12 mouse cellular contexts compared by ENCODE assay signal in genomic region chr15:99847207-99847881, GRCm38 (mm10). TPM values are rescaled to one million over a fixed set of nuclear protein-coding genes. Genes with fewer than 3 reads are reported as not detected.
DNase-seq lines count a peak whose midpoint lies in the region; ATAC-seq and TF ChIP-seq lines count a peak whose summit lies in the region.
"Had no signal": no experiment of that assay in that cellular context is flagged by ENCODE, and none has a peak within 500 bp of the region (broad histone marks: within the 10 kb centered on the region; RNA-seq: fewer than 3 reads in every experiment).

No protein-coding gene starts in this region.

- H3K79me2 ChIP-seq in CH12.LX (replicated peaks; ENCODE audit: control insufficient read depth, extremely low read depth, insufficient read depth, poor library complexity, severe bottlenecking), result no peaks in the 10 kb centered on the region

- TF ChIP-seq CTCF in CH12.LX (conservative IDR thresholded peaks at IDR 0.05 in 1 of 2, IDR thresholded peaks at IDR 0.05 in 1 of 2; ENCODE audit: low read depth in 2 of 2, low read length in 2 of 2), result no peak
- TF ChIP-seq CTCF in layer of hippocampus, adult 2 months (conservative IDR thresholded peaks at IDR 0.05), result no peak

- dilution Hi-C loops in CH12.LX (cut with MboI; ENCODE audit: extremely low pct_ligation_motif_present, extremely low pct_unique_long_range_greater_than_20kb, low sequenced_read_pairs), result no loop called here

- no peak for TF ChIP-seq RAD21 in CH12.LX (IDR thresholded peaks at IDR 0.05; ENCODE audit: low read depth, low read length)

- no peak for DNase-seq in kidney, adult 18-20 months
- DNase-seq in CH12.LX (ENCODE audit: extremely low read depth), result no peak
- no peak for DNase-seq in layer of hippocampus, adult 2 months (ENCODE audit: low spot score in 2 of 2)
- DNase-seq in left cerebral cortex, adult 18-20 months (ENCODE audit: low spot score in 2 of 2), result no peak
- DNase-seq: adrenal gland, postnatal 25 days; cerebellum, postnatal 14 days had no signal

- no peaks in the 10 kb centered on the region for H3K36me3 ChIP-seq in kidney, embryonic 15.5 days
- no peaks in the 10 kb centered on the region for H3K36me3 ChIP-seq in CH12.LX (replicated peaks in 1 of 2; ENCODE audit: control insufficient read depth in 1 of 2, insufficient read depth in 1 of 2, low read length in 1 of 2)
- H3K36me3 ChIP-seq in limb, embryonic 15.5 days, result no peaks in the 10 kb centered on the region
- H3K36me3 ChIP-seq: neural tube, embryonic 12.5 days had no signal

- H3K27ac ChIP-seq in kidney, embryonic 15.5 days, result peak overlapping the region; percentile 74
- no peak overlapping the region for H3K27ac ChIP-seq in CH12.LX (ENCODE audit: insufficient read depth, low read depth)
- peak overlapping the region; percentile 79 for H3K27ac ChIP-seq in limb, embryonic 15.5 days
- no peak overlapping the region for H3K27ac ChIP-seq in layer of hippocampus, adult 2 months
- H3K27ac ChIP-seq: liver, embryonic 14.5 days; neural tube, embryonic 12.5 days had no signal

- no peak for TF ChIP-seq POLR2A in CH12.LX (IDR thresholded peaks at IDR 0.05; ENCODE audit: low read depth, low read length)

- H3K4me3 ChIP-seq in kidney, embryonic 15.5 days (replicated peaks), result no peak overlapping the region
- no peak overlapping the region for H3K4me3 ChIP-seq in CH12.LX (replicated peaks in 1 of 3; ENCODE audit: low read depth in 2 of 3, low read length in 2 of 3, poor library complexity in 1 of 3)
- no peak overlapping the region for H3K4me3 ChIP-seq in limb, embryonic 15.5 days
- H3K4me3 ChIP-seq in layer of hippocampus, adult 2 months, result no peak overlapping the region
- H3K4me3 ChIP-seq: neural tube, embryonic 12.5 days had no signal

- no peaks in the 10 kb centered on the region for H3K9me3 ChIP-seq in kidney, embryonic 15.5 days (replicated peaks)
- H3K9me3 ChIP-seq in CH12.LX (replicated peaks; ENCODE audit: low read length), result peaks cover 2% of the 10 kb centered on the region
- H3K9me3 ChIP-seq in limb, embryonic 15.5 days, result no peaks in the 10 kb centered on the region
- H3K9me3 ChIP-seq: neural tube, embryonic 12.5 days had no signal

- no peak overlapping the region for H3K9ac ChIP-seq in kidney, embryonic 15.5 days
- H3K9ac ChIP-seq in CH12.LX (ENCODE audit: insufficient read depth, low read depth), result no peak overlapping the region
- no peak overlapping the region for H3K9ac ChIP-seq in limb, embryonic 15.5 days
- H3K9ac ChIP-seq: liver, embryonic 14.5 days; neural tube, embryonic 12.5 days had no signal

- peaks cover 28% of the 10 kb centered on the region for H3K4me1 ChIP-seq in kidney, embryonic 15.5 days
- H3K4me1 ChIP-seq in CH12.LX (ENCODE audit: control insufficient read depth in 1 of 2, insufficient read depth in 2 of 2), result peaks cover 0 to 7% of the 10 kb centered on the region in 2 experiments; a peak in 2 of 4 replicates
- peaks cover 16% of the 10 kb centered on the region for H3K4me1 ChIP-seq in limb, embryonic 15.5 days
- H3K4me1 ChIP-seq: neural tube, embryonic 12.5 days had no signal

- in situ Hi-C loops in CH12.LX (cut with MboI; ENCODE audit: low pct_ligation_motif_present, low pct_unique_long_range_greater_than_20kb, low sequenced_read_pairs), result no loop called here

- peak overlapping the region; percentile 28 for H3K4me2 ChIP-seq in kidney, embryonic 15.5 days
- no peak overlapping the region for H3K4me2 ChIP-seq in CH12.LX (ENCODE audit: insufficient read depth, low read depth, poor library complexity, severe bottlenecking)
- H3K4me2 ChIP-seq in limb, embryonic 15.5 days, result 0 out of 2 replicates have a peak overlapping the region, but pooled peaks have one; percentile 19
- H3K4me2 ChIP-seq: neural tube, embryonic 12.5 days had no signal

- 35% methylated on average over 13 of the region's 13 CpGs for WGBS in kidney, embryonic 15.5 days
- WGBS in limb, embryonic 15.5 days, result 37% methylated on average over 13 of the region's 13 CpGs

- no peak for TF ChIP-seq EP300 in CH12.LX (IDR thresholded peaks at IDR 0.05; ENCODE audit: low read length)

- H3K27me3 ChIP-seq in kidney, embryonic 15.5 days, result no peaks in the 10 kb centered on the region
- H3K27me3 ChIP-seq in CH12.LX (replicated peaks), result no peaks in the 10 kb centered on the region
- no peaks in the 10 kb centered on the region for H3K27me3 ChIP-seq in limb, embryonic 15.5 days
- H3K27me3 ChIP-seq: neural tube, embryonic 12.5 days had no signal

- ATAC-seq in kidney, embryonic 15.5 days (replicated peaks; ENCODE audit: low FRiP score), result no peak
- ATAC-seq in granulocyte monocyte progenitor cell, adult 5-6 weeks (replicated peaks; ENCODE audit: poor library complexity, severe bottlenecking), result peak; percentile 62
- no peak for ATAC-seq in limb, embryonic 15.5 days (ENCODE audit: insufficient number of reproducible peaks, low FRiP score, low TSS enrichment, low read depth)
- no peak for ATAC-seq in megakaryocyte-erythroid progenitor cell, adult 5-6 weeks (replicated peaks; ENCODE audit: low FRiP score, low TSS enrichment, poor library complexity, severe bottlenecking)

TF ChIP-seq in CH12.LX, 34 proteins besides CTCF, POLR2A, EP300 and RAD21:
- TF ChIP-seq MAFK (IDR thresholded peaks at IDR 0.05; ENCODE audit: insufficient replicate concordance, low read length) (peak; percentile 76; the same call in 1 of the 2 replicates), CHD2 (IDR thresholded peaks at IDR 0.05; ENCODE audit: low read length) (no peak)

RNA-seq across cellular contexts. Expression of gene Lima1, which starts 27.9 kb away (rescaled TPM):
- 51.5 and 55.2 TPM in 2 replicates for polyA plus RNA-seq in kidney, embryonic 15.5 days (2015; fragmentation: Nextera tagmentation; extraction: Ambion mirVana)
- total RNA-seq in CH12.LX (2012; rRNA removed) (16.8 and 18.7 TPM in 2 replicates), CH12.LX (2014; rRNA removed) (10.0 and 10.3 TPM in 2 replicates)
- 24.4 and 26.9 TPM in 2 replicates for polyA plus RNA-seq in CH12.LX (2012; ENCODE audit: insufficient read length, low read depth)
- total RNA-seq in granulocyte monocyte progenitor cell, adult 5-6 weeks (2014; fragmentation: Nextera tagmentation), result 3.5 and 13.8 TPM in 2 replicates
- total RNA-seq in granulocyte monocyte progenitor cell, adult 5-6 weeks (2017), result 3.0 and 7.2 TPM in 2 replicates
- polyA plus RNA-seq in limb, embryonic 15.5 days (2015; fragmentation: Nextera tagmentation; extraction: Ambion mirVana), result 90.2 and 91.6 TPM in 2 replicates
- 10 to 100 TPM; 11.0 to 12.1 TPM for total RNA-seq in layer of hippocampus, adult 2 months (2021)
- 1 to 10 TPM; 7.0 to 9.6 TPM for total RNA-seq in left cerebral cortex, adult 18-20 months (2021)
- 0.09 TPM in 1 of 2 replicates, not detected in the other for total RNA-seq in megakaryocyte-erythroid progenitor cell, adult 5-6 weeks (2014; fragmentation: Nextera tagmentation)
- 0.11 TPM in 1 of 2 replicates, not detected in the other for total RNA-seq in megakaryocyte-erythroid progenitor cell, adult 5-6 weeks (2017)

Comparison
In these comparisons a context has a peak if more than half of its experiments do, and no peak if none do; other contexts are left out.
1. H3K27ac ChIP-seq: peak in kidney, embryonic 15.5 days (single experiment) and limb, embryonic 15.5 days (single experiment); none in CH12.LX (single experiment) and layer of hippocampus, adult 2 months (single experiment).